In genomic region chr12:29124079-29124668, GRCm38 (mm10) we compare ENCODE assay signal across 19 mouse cellular contexts.
DNase-seq lines count a peak whose midpoint lies in the region; ATAC-seq and TF ChIP-seq lines count a peak whose summit lies in the region.
"Had no signal": no experiment of that assay in that cellular context is flagged by ENCODE, and none has a peak within 500 bp of the region (broad histone marks: within the 10 kb centered on the region; RNA-seq: fewer than 3 reads in every experiment).

No protein-coding gene starts in this region.

- no peak overlapping the region for H3K4me2 ChIP-seq in kidney, embryonic 14.5 days (replicated peaks; ENCODE audit: low read depth, low read length)
- no peak overlapping the region for H3K4me2 ChIP-seq in forebrain, embryonic 16.5 days (ENCODE audit: low read length)
- H3K4me2 ChIP-seq in midbrain, embryonic 16.5 days (ENCODE audit: low read length), result no peak overlapping the region
- H3K4me2 ChIP-seq: limb, embryonic 15.5 days; stomach, embryonic 15.5 days had no signal

- H3K9me3 ChIP-seq in kidney, embryonic 14.5 days (ENCODE audit: control insufficient read depth, low read length), result no peaks in the 10 kb centered on the region
- H3K9me3 ChIP-seq in forebrain, embryonic 16.5 days (ENCODE audit: control insufficient read depth, low read length), result no peaks in the 10 kb centered on the region
- H3K9me3 ChIP-seq in midbrain, embryonic 16.5 days (replicated peaks; ENCODE audit: control insufficient read depth, low read length, poor library complexity, severe bottlenecking), result no peaks in the 10 kb centered on the region
- H3K9me3 ChIP-seq: limb, embryonic 15.5 days; stomach, embryonic 15.5 days had no signal

- H3K4me3 ChIP-seq in kidney, embryonic 14.5 days (ENCODE audit: low read length), result no peak overlapping the region
- H3K4me3 ChIP-seq in forebrain, embryonic 16.5 days (replicated peaks; ENCODE audit: low read length), result no peak overlapping the region
- H3K4me3 ChIP-seq in midbrain, embryonic 16.5 days (ENCODE audit: low read depth, low read length), result no peak overlapping the region
- H3K4me3 ChIP-seq in left cerebral cortex, adult 2 months, result no peak overlapping the region
- H3K4me3 ChIP-seq: erythroblast, embryonic 14.5 days; gastrocnemius, adult 2 months; heart, adult 2 months; limb, embryonic 15.5 days; myocyte; stomach, embryonic 15.5 days had no signal

- H3K36me3 ChIP-seq in kidney, embryonic 14.5 days (ENCODE audit: control insufficient read depth, insufficient read depth, low read length), result no peaks in the 10 kb centered on the region
- no peaks in the 10 kb centered on the region for H3K36me3 ChIP-seq in forebrain, embryonic 16.5 days (ENCODE audit: control insufficient read depth, insufficient read depth)
- H3K36me3 ChIP-seq in midbrain, embryonic 16.5 days (ENCODE audit: control insufficient read depth, insufficient read depth, low read length), result no peaks in the 10 kb centered on the region
- H3K36me3 ChIP-seq: limb, embryonic 15.5 days; stomach, embryonic 15.5 days had no signal

- no peak overlapping the region for H3K9ac ChIP-seq in kidney, embryonic 14.5 days (ENCODE audit: low read depth, low read length)
- no peak overlapping the region for H3K9ac ChIP-seq in forebrain, embryonic 16.5 days (replicated peaks; ENCODE audit: low read depth, low read length)
- peak overlapping the region; percentile 16; the same call in 1 of the 2 replicates for H3K9ac ChIP-seq in midbrain, embryonic 16.5 days (ENCODE audit: low read depth, low read length)
- H3K9ac ChIP-seq: limb, embryonic 15.5 days; stomach, embryonic 15.5 days had no signal

- peak; percentile 66 to 78 for DNase-seq in adrenal gland, adult (ENCODE audit: inconsistent age in 2 of 2, low spot score in 1 of 2)
- no peak for DNase-seq in adrenal gland, adult 18-20 months (ENCODE audit: low spot score in 2 of 2)
- DNase-seq in kidney, adult 18-20 months, result no peak
- DNase-seq in left cerebral cortex, adult 2 months (ENCODE audit: extremely low spot score in 1 of 2, low spot score in 2 of 2), result no peak
- DNase-seq: cerebellum, postnatal 14 days; gastrocnemius, adult 2 months; heart, adult 2 months; heart, postnatal 4 days; kidney, adult 8-10 months; lung, adult 18-20 months; lung, postnatal 4 days had no signal

- H3K27ac ChIP-seq in kidney, embryonic 14.5 days (ENCODE audit: low read depth, low read length), result no peak overlapping the region
- peak overlapping the region; percentile 7; the same call in 1 of the 2 replicates for H3K27ac ChIP-seq in forebrain, embryonic 16.5 days (ENCODE audit: low read length)
- peak overlapping the region; percentile 70 for H3K27ac ChIP-seq in midbrain, embryonic 16.5 days (ENCODE audit: low read length)
- H3K27ac ChIP-seq in left cerebral cortex, adult 2 months, result no peak overlapping the region
- H3K27ac ChIP-seq: gastrocnemius, adult 2 months; heart, adult 2 months; limb, embryonic 15.5 days; stomach, embryonic 15.5 days had no signal

- no peaks in the 10 kb centered on the region for H3K27me3 ChIP-seq in kidney, embryonic 14.5 days (ENCODE audit: control insufficient read depth, insufficient read depth, low read length)
- H3K27me3 ChIP-seq in forebrain, embryonic 16.5 days (replicated peaks; ENCODE audit: control insufficient read depth, insufficient read depth, low read length), result no peaks in the 10 kb centered on the region
- H3K27me3 ChIP-seq in midbrain, embryonic 16.5 days (ENCODE audit: control insufficient read depth, insufficient read depth, low read depth, low read length), result no peaks in the 10 kb centered on the region
- H3K27me3 ChIP-seq: limb, embryonic 15.5 days; stomach, embryonic 15.5 days had no signal

- WGBS in kidney, embryonic 14.5 days, result 27% methylated on average over 7 of the region's 7 CpGs
- WGBS in forebrain, embryonic 16.5 days, result 55% methylated on average over 7 of the region's 7 CpGs
- WGBS in midbrain, embryonic 16.5 days, result 47% methylated on average over 7 of the region's 7 CpGs

- TF ChIP-seq CTCF in left cerebral cortex, adult 2 months (IDR thresholded peaks at IDR 0.05), result no peak

- intact Hi-C loops in left cerebral cortex, adult 2 months (cut with DNase I), result no loop called here

- no peaks in the 10 kb centered on the region for H3K4me1 ChIP-seq in kidney, embryonic 14.5 days (ENCODE audit: control insufficient read depth, insufficient read depth, low read length)
- H3K4me1 ChIP-seq in forebrain, embryonic 16.5 days (replicated peaks; ENCODE audit: control insufficient read depth, insufficient read depth, low read length), result peaks cover 21% of the 10 kb centered on the region
- peaks cover 13% of the 10 kb centered on the region for H3K4me1 ChIP-seq in midbrain, embryonic 16.5 days (ENCODE audit: control insufficient read depth, insufficient read depth, low read length)
- H3K4me1 ChIP-seq: stomach, embryonic 15.5 days had no signal

- peak; percentile 43; the same call in 1 of the 2 replicates for ATAC-seq in kidney, embryonic 14.5 days (ENCODE audit: low FRiP score, low TSS enrichment)
- ATAC-seq in forebrain, embryonic 16.5 days, result no peak
- no peak; the same call in 1 of the 2 replicates for ATAC-seq in midbrain, embryonic 16.5 days
- ATAC-seq in monocyte, adult 5-6 weeks (replicated peaks; ENCODE audit: insufficient number of reproducible peaks, low FRiP score, low TSS enrichment, poor library complexity, severe bottlenecking), result no peak

Comparison
In these comparisons a context has a peak if more than half of its experiments do, and no peak if none do; other contexts are left out.
1. DNase-seq: peak in adrenal gland, adult (2 of 2); none in adrenal gland, adult 18-20 months (0 of 2), kidney, adult 18-20 months (single experiment) and left cerebral cortex, adult 2 months (0 of 2).
2. H3K27ac ChIP-seq: peak in forebrain, embryonic 16.5 days (single experiment) and midbrain, embryonic 16.5 days (single experiment); none in kidney, embryonic 14.5 days (single experiment) and left cerebral cortex, adult 2 months (single experiment).